ENCODE assay signal across 8 mouse cellular contexts in genomic region chr1:133130638-133131560, GRCm38 (mm10). TPM values are rescaled to one million over a fixed set of nuclear protein-coding genes. Genes with fewer than 3 reads are reported as not detected.
DNase-seq lines count a peak whose midpoint lies in the region; ATAC-seq lines count a peak whose summit lies in the region.

Gene Ppp1r15b, plus strand, starts transcription at chr1:133131143.

- peak; percentile 98 for DNase-seq in adipocyte (ENCODE audit: low spot score)
- peak; percentile 99 for DNase-seq in embryo, embryonic 10 days (ENCODE audit: low spot score)
- peak; percentile 94 for DNase-seq in gastrocnemius, postnatal 10 days
- peak; percentile 98 for DNase-seq in induced T-regulatory cell, adult 2 months (ENCODE audit: low read depth)
- peak; percentile 99 for DNase-seq in left cerebral cortex, adult 9 months (ENCODE audit: low spot score in 2 of 2)
- DNase-seq in right cerebral cortex, postnatal 14 days: peak; percentile 99
- peak; percentile 97 to 100 for DNase-seq in urinary bladder, postnatal 36 days (ENCODE audit: low spot score in 2 of 2)

- ATAC-seq in megakaryocyte progenitor cell, adult 5-6 weeks (replicated peaks; ENCODE audit: poor library complexity): peak; percentile 84

RNA-seq across cellular contexts. Expression of gene Ppp1r15b, which starts in this region (rescaled TPM):
- total RNA-seq in gastrocnemius, postnatal 10 days (2021): 10 to 100 TPM; 28.6 to 36.3 TPM
- 54.1 and 60.2 TPM in 2 replicates for total RNA-seq in megakaryocyte progenitor cell, adult 5-6 weeks (2015)
- 86.1 and 90.7 TPM in 2 replicates for total RNA-seq in megakaryocyte progenitor cell, adult 5-6 weeks (2017)

Comparison
In these comparisons a context has a peak if more than half of its experiments do, and no peak if none do; other contexts are left out.
1. Peak in every context shown above with its lines: DNase-seq and ATAC-seq.